Mouse (Mus musculus) ES-Bruce4 (cell line): ENCODE results near the gene Pde10a. TPM values are rescaled to one million over a fixed set of nuclear protein-coding genes. Genes with fewer than 3 reads are reported as not detected.

Source experiments
- H3K27ac ChIP-seq: 2 replicates; pipeline ENCODE4 v1.5.1; 2012; ENCODE audit warnings: low read length, inconsistent platforms; ENCODE audit not compliant: insufficient read depth
- H3K27me3 ChIP-seq: 2 replicates; pipeline ENCODE4 v1.6.1; 2012; ENCODE audit warnings: mild to moderate bottlenecking, low read length, inconsistent platforms; ENCODE audit not compliant: control insufficient read depth, poor library complexity, insufficient read depth, severe bottlenecking
- H3K36me3 ChIP-seq: 2 replicates; pipeline ENCODE4 v1.6.1; 2012; ENCODE audit warnings: inconsistent platforms, mild to moderate bottlenecking, low read length, moderate library complexity; ENCODE audit not compliant: control insufficient read depth, poor library complexity, insufficient read depth, severe bottlenecking
- H3K4me1 ChIP-seq: one replicate; pipeline ENCODE4 v1.8.1; 2011; ENCODE audit warnings: low read length; ENCODE audit not compliant: control insufficient read depth, insufficient read depth
- H3K4me3 ChIP-seq: 2 replicates; pipeline ENCODE4 v1.5.1; 2011; ENCODE audit warnings: low read depth, mild to moderate bottlenecking, low read length
- H3K9ac ChIP-seq: 2 replicates; pipeline ENCODE4 v1.6.1; 2012; ENCODE audit warnings: low read depth, mild to moderate bottlenecking, inconsistent platforms; ENCODE audit not compliant: poor library complexity, severe bottlenecking
- H3K9me3 ChIP-seq: replicated peaks from 2 replicates; pipeline ENCODE4 v1.6.1; 2012; ENCODE audit warnings: mild to moderate bottlenecking, low read length, inconsistent platforms; ENCODE audit not compliant: control insufficient read depth, poor library complexity, insufficient read depth, severe bottlenecking
- CTCF ChIP-seq: IDR thresholded peaks from one replicate; pipeline ENCODE4 v1.8.1; 2011; ENCODE audit warnings: low read depth, low read length
- EP300 ChIP-seq: IDR thresholded peaks from 2 replicates; pipeline ENCODE4 v1.6.1; 2011; ENCODE audit warnings: low read depth, low read length; ENCODE audit not compliant: insufficient read depth
- POLR2A ChIP-seq: IDR thresholded peaks from one replicate; pipeline ENCODE4 v1.8.1; 2011; ENCODE audit warnings: low read length; ENCODE audit not compliant: insufficient read depth
- polyA plus RNA-seq: library from polyadenylated mRNA; stranded (reverse); fragments of >200 nt; gene quantifications from 2 replicates; pipeline ENCODE4 v1.2.4, GENCODE M21; 2011; ENCODE audit warnings: low read depth; ENCODE audit not compliant: missing spikeins, insufficient read depth, insufficient read length

Gene Pde10a
- polyA plus RNA-seq, 1 experiment = 2.7 TPM

GRCm38 (mm10) chr17:8516006-8516405, 9.2 kb upstream of the Pde10a start:
- no peak for TF ChIP-seq EP300
- no peak for TF ChIP-seq CTCF
- TF ChIP-seq POLR2A = no peak
- Histone ChIP-seq H3K27me3 (no peaks in the 10 kb centered on the region), H3K4me1 (no peaks in the 10 kb centered on the region)

GRCm38 (mm10) chr17:8523986-8524385, 1.2 kb upstream of the Pde10a start:
- Histone ChIP-seq H3K9ac (no peak overlapping the region), H3K27ac (no peak overlapping the region), H3K36me3 (no peaks in the 10 kb centered on the region), H3K9me3 (no peaks in the 10 kb centered on the region), H3K27me3 (peaks cover 12% of the 10 kb centered on the region), H3K4me1 (no peaks in the 10 kb centered on the region), H3K4me3 (no peak overlapping the region)
- no peak for TF ChIP-seq POLR2A
- no peak for TF ChIP-seq EP300
- TF ChIP-seq CTCF = no peak

More at GRCm38 (mm10) chr17:8516006-8516405, 9.2 kb upstream of the Pde10a start:
- no peak overlapping the region for H3K4me3 ChIP-seq
- H3K36me3 ChIP-seq = no peaks in the 10 kb centered on the region
- H3K9me3 ChIP-seq = no peaks in the 10 kb centered on the region
- no peak overlapping the region for H3K9ac ChIP-seq
- H3K27ac ChIP-seq = no peak overlapping the region

DNA sequence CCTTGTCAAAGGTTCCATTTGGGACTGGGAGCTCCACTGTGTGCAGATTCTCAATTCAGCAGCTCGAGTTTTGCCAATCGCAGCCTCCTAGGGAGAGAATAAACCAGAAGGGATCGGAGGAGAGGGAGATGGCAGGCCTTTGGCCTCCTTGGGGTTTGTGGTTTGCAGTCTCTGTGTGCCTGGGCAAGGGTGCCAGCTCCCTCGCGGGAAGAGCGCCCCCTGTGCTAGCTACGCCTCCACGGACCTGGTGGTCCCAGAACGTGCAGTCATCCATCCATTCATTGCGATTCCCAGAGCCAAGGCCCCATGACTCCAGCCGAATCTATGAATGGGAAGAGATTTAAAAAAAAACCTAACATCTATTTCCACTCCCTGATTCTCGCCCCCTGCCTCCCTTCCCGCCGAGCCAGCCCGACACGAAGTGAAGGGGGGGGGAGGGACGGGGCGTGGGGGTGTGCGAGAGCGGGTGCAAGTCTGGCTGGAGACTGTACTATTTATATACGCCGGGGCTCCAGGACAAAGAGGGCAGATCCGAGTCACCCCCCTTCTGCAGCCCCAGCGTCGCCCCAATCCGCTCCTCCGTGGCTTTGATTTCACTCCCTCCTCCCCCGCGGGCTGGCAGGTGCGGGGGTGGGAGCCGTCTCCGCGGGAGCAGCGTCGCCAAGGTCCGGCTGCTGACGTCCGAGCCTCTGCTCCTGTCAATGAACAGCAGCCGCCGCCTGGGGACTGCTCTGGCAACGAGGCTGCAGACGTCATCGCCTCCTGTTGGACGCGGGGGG, 596 bp upstream of the Pde10a start:
- H3K9ac ChIP-seq = no peak overlapping the region
- H3K27ac ChIP-seq = no peak overlapping the region
- H3K27me3 ChIP-seq = peaks cover 12% of the 10 kb centered on the region
- TF ChIP-seq POLR2A = no peak
- peak; percentile 36 for TF ChIP-seq CTCF
- no peaks in the 10 kb centered on the region for H3K9me3 ChIP-seq
- H3K4me3 ChIP-seq = peak overlapping the region; percentile 36; the same call in 1 of the 2 replicates
- no peaks in the 10 kb centered on the region for H3K4me1 ChIP-seq
- no peaks in the 10 kb centered on the region for H3K36me3 ChIP-seq

GRCm38 (mm10) chr17:8525971-8526740, 984 bp downstream of the Pde10a start:
- Histone ChIP-seq H3K27ac (no peak overlapping the region), H3K9ac (no peak overlapping the region), H3K4me3 (0 out of 2 replicates have a peak overlapping the region, but pooled peaks have one; percentile 4), H3K36me3 (no peaks in the 10 kb centered on the region), H3K4me1 (no peaks in the 10 kb centered on the region), H3K9me3 (no peaks in the 10 kb centered on the region), H3K27me3 (peaks cover 12% of the 10 kb centered on the region)
- TF ChIP-seq POLR2A = no peak

- Histone ChIP-seq H3K4me1 (no peaks in the 10 kb centered on the region), H3K27ac (no peak overlapping the region), H3K9me3 (no peaks in the 10 kb centered on the region), H3K27me3 (peaks cover 12% of the 10 kb centered on the region), H3K36me3 (no peaks in the 10 kb centered on the region), H3K9ac (no peak overlapping the region), H3K4me3 (no peak overlapping the region)
- TF ChIP-seq EP300 = no peak
Measured at GRCm38 (mm10) chr17:8526815-8527261, 1.7 kb downstream of the Pde10a start.

GRCm38 (mm10) chr17:8528641-8529040, 3.5 kb downstream of the Pde10a start:
- TF ChIP-seq POLR2A = no peak
- no peak for TF ChIP-seq EP300
- TF ChIP-seq CTCF = no peak
- Histone ChIP-seq H3K4me1 (no peaks in the 10 kb centered on the region), H3K9me3 (no peaks in the 10 kb centered on the region), H3K4me3 (no peak overlapping the region), H3K27me3 (peaks cover 7% of the 10 kb centered on the region; the same call in 1 of the 2 replicates), H3K36me3 (no peaks in the 10 kb centered on the region), H3K27ac (no peak overlapping the region), H3K9ac (no peak overlapping the region)
